Mouse (Mus musculus) stomach, postnatal 0 days (tissue): ENCODE measurements at regions not wholly inside any gene's neighbourhood (a gene's known extent, or its start where the extent isn't known, plus 50 kb on each side); places are given as distances from the start of the nearest gene placed in this dataset.

Experiments used
- ATAC-seq: fragments of 200-750 bp; cut with Nextera tagmentation; 2 replicates; pipeline ENCODE4 v1.8.0; 2017; ENCODE audit not compliant: low FRiP score, low TSS enrichment
- DNase-seq: peaks from one replicate; pipeline ENCODE4 v3.0.0-alpha.2; 2016; ENCODE audit warnings: low spot score
- H3K27ac ChIP-seq: fragments of 300-500 bp; sonication (generic); replicated peaks from 2 replicates; pipeline ENCODE4 v1.5.1; 2014; ENCODE audit warnings: mild to moderate bottlenecking, control low read depth
- H3K27me3 ChIP-seq: fragments of 300-500 bp; sonication (generic); 2 replicates; pipeline ENCODE4 v1.6.1; 2014; ENCODE audit warnings: low read length; ENCODE audit not compliant: control insufficient read depth, insufficient read depth
- H3K36me3 ChIP-seq: fragments of 300-500 bp; sonication (generic); 2 replicates; pipeline ENCODE4 v1.6.1; 2014; ENCODE audit warnings: low read length, mixed read lengths; ENCODE audit not compliant: control insufficient read depth, insufficient read depth
- H3K4me1 ChIP-seq: fragments of 300-500 bp; sonication (generic); replicated peaks from 2 replicates; pipeline ENCODE4 v1.6.1; 2014; ENCODE audit warnings: antibody characterized with exemption; ENCODE audit not compliant: control insufficient read depth, insufficient read depth
- H3K4me2 ChIP-seq: fragments of 300-500 bp; sonication (generic); replicated peaks from 2 replicates; pipeline ENCODE4 v1.6.1; 2014; ENCODE audit warnings: low read depth, mild to moderate bottlenecking, control low read depth, moderate library complexity
- H3K4me3 ChIP-seq: fragments of 300-500 bp; sonication (generic); 2 replicates; pipeline ENCODE4 v1.5.1; 2014; ENCODE audit warnings: low read depth, low read length, control low read depth
- H3K9ac ChIP-seq: fragments of 300-500 bp; sonication (generic); 2 replicates; pipeline ENCODE4 v1.6.1; 2014; ENCODE audit warnings: mild to moderate bottlenecking, low read length, control low read depth, mixed read lengths
- H3K9me3 ChIP-seq: fragments of 300-500 bp; sonication (generic); 2 replicates; pipeline ENCODE4 v1.6.1; 2016; ENCODE audit warnings: low read length; ENCODE audit not compliant: control insufficient read depth
- CTCF ChIP-seq: IDR thresholded peaks from 2 replicates; pipeline ENCODE4 v1.5.1; 2016; ENCODE audit warnings: antibody characterized with exemption, low read depth, mild to moderate bottlenecking, moderate library complexity
- EP300 ChIP-seq: optimal IDR thresholded peaks from 2 replicates; pipeline ENCODE3; 2016; ENCODE audit warnings: antibody characterized with exemption
- WGBS: fragments of 180-500 bp; shearing (Covaris S2); extraction: QIAGEN DNeasy Blood & Tissue Kit; methylation state at CpG from one replicate; pipeline ENCODE4 v1.1.7; 2014; 5-methylcytosine and 5-hydroxymethylcytosine counted together

GRCm38 (mm10) chrX:111052943-111053342 lies 57.3 kb upstream of the Cylc1 start:
- TF ChIP-seq EP300 (no peak), CTCF (peak; percentile 54)
- Histone ChIP-seq H3K9me3 (no peaks in the 10 kb centered on the region), H3K36me3 (no peaks in the 10 kb centered on the region), H3K4me2 (no peak overlapping the region), H3K27ac (no peak overlapping the region), H3K9ac (no peak overlapping the region), H3K4me3 (no peak overlapping the region), H3K4me1 (no peaks in the 10 kb centered on the region), H3K27me3 (no peaks in the 10 kb centered on the region)
- ATAC-seq (no peak), DNase-seq (no peak)
- WGBS = 15% methylated on average over 3 of the region's 3 CpGs
